Mouse (Mus musculus): ENCODE results near the gene Muc4. TPM values are rescaled to one million over a fixed set of nuclear protein-coding genes. Genes with fewer than 3 reads are reported as not detected.

Muc4 gene
- total RNA-seq, 2 experiments from 2014 or later = 0.10 to 0.27 TPM

GRCm38 (mm10) chr16:32826521-32826920 is 90.8 kb downstream of the Muc4 start:
- DNase-seq = no peak
- intact Hi-C loops (cut with DNase I) = no loop called here

GRCm38 (mm10) chr16:32829104-32829503 is 93.4 kb downstream of the Muc4 start:
- intact Hi-C loops (cut with DNase I) = no loop called here
- no peak for DNase-seq

DNA sequence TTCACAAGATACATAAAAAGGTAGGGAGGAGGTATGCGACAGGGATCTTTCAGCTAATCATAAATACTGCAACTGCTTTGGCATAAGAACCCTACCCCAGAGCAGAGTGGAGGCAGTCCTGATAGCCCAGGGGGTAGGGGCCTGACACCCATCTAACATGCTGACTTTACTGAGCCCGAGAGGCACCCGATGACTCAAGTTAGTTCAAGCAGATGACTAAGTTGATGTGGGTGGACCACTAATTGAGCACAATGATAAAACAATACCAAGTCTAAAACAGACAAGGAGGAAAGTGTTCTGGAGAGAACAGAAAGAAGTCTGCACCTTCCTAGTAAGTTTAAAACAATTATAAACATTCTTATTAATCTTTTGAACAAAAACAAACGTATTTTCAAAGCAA is 95.8 kb downstream of the Muc4 start:
- intact Hi-C loops (cut with DNase I) = no loop called here
- DNase-seq = no peak

Other genes with a start within 250 kb of the Muc4 start
- gene Slc51a, start 248.0 kb upstream of the Muc4 start, total RNA-seq (2021) = not detected
- not detected for gene Zdhhc19, start 239.6 kb upstream of the Muc4 start, total RNA-seq (2021)
- 100 to 1,000 TPM; 157 to 180 TPM for gene Tfrc, start 127.0 kb upstream of the Muc4 start, total RNA-seq (2021)
- gene Tnk2, start 92.0 kb upstream of the Muc4 start, total RNA-seq (2021) = 10 to 100 TPM; 40.0 to 44.8 TPM
- gene Muc20, start 61.5 kb downstream of the Muc4 start, total RNA-seq (2021) = under 1 TPM; 0.18 to 0.22 TPM
- gene Smbd1, start 74.6 kb downstream of the Muc4 start, total RNA-seq (2021) = not detected
- 10 to 100 TPM; 86.0 to 88.7 TPM for gene Fyttd1, start 141.6 kb downstream of the Muc4 start, total RNA-seq (2021)
- 10 to 100 TPM; 23.9 to 25.4 TPM for gene Rubcn, start 141.9 kb downstream of the Muc4 start, total RNA-seq (2021)
- gene Lrch3, start 178.2 kb downstream of the Muc4 start, total RNA-seq (2021) = 10 to 100 TPM; 13.2 to 14.6 TPM